Mouse (Mus musculus): ENCODE results near the gene Isx. TPM values are rescaled to one million over a fixed set of nuclear protein-coding genes. Genes with fewer than 3 reads are reported as not detected.

The Isx gene
- polyA plus RNA-seq, 1 experiment from 2014 or later: not detected

DNA sequence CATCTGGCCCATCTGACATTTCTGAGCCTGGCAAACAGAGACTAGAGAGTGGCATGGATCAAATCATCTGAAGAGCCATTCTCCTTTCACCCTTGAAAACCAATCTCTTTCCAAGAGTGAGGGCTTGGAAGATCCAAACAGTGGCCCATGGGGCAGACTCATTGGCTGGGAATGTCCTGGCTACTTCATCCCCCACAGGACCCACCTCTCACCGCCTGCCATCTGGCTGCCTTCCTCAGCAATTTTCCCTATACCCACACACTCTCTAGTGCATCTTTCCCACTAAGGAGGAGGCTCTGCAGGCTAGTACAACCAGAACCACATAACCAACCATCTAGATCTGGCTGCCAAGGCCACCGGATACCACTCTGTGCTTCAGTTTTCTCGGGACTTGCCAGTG lies 17.6 kb upstream of the Isx start:
- H3K27me3 ChIP-seq (ENCODE audit: insufficient read depth, low read length): no peaks in the 10 kb centered on the region
- no peak for ATAC-seq (ENCODE audit: low FRiP score, low TSS enrichment)
- H3K4me3 ChIP-seq (ENCODE audit: low read length): no peak overlapping the region
- H3K9me3 ChIP-seq (ENCODE audit: low read length): no peaks in the 10 kb centered on the region
- no peak overlapping the region for H3K27ac ChIP-seq (ENCODE audit: low read length)
- no peak overlapping the region for H3K4me2 ChIP-seq (replicated peaks; ENCODE audit: low read depth, low read length)
- no peaks in the 10 kb centered on the region for H3K4me1 ChIP-seq (ENCODE audit: insufficient read depth, low read length)
- H3K36me3 ChIP-seq (ENCODE audit: insufficient read depth, low read length): no peaks in the 10 kb centered on the region
- H3K9ac ChIP-seq (replicated peaks; ENCODE audit: low read length): no peak overlapping the region
- WGBS: 89% methylated on average over 3 of the region's 3 CpGs

- Histone ChIP-seq H3K4me1 (ENCODE audit: insufficient read depth, low read length) (no peaks in the 10 kb centered on the region), H3K27me3 (ENCODE audit: insufficient read depth, low read length) (no peaks in the 10 kb centered on the region), H3K36me3 (ENCODE audit: insufficient read depth, low read length) (no peaks in the 10 kb centered on the region), H3K27ac (ENCODE audit: low read length) (no peak overlapping the region), H3K9me3 (ENCODE audit: low read length) (no peaks in the 10 kb centered on the region), H3K9ac (replicated peaks; ENCODE audit: low read length) (no peak overlapping the region), H3K4me3 (ENCODE audit: low read length) (no peak overlapping the region), H3K4me2 (replicated peaks; ENCODE audit: low read depth, low read length) (no peak overlapping the region)
- 85% methylated on average over 4 of the region's 4 CpGs for whole genome bisulfite sequencing
- no peak for ATAC-seq (ENCODE audit: low FRiP score, low TSS enrichment)
Observed at GRCm38 (mm10) chr8:74859241-74859640, 13.7 kb upstream of the Isx start.

DNA sequence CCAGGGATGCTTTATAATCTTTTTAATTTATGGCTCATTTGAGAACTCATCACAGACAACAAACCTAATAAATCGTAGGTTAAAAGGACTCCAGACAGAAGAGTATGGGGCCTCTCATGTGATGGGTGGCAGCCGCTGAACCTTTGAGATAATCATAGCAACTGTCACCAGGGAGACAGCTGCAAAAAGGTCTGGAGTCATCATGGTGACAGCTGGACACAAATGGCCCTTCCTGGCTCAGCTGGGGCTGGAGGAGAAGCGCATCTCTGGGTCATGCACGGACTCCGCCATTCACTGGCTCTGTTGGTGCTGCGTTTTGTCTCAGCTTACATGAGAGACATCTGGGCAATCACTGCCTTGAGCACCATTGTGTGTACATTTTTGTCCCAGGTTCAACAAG lies 12.5 kb upstream of the Isx start:
- H3K9me3 ChIP-seq (ENCODE audit: low read length): no peaks in the 10 kb centered on the region
- H3K36me3 ChIP-seq (ENCODE audit: insufficient read depth, low read length): no peaks in the 10 kb centered on the region
- no peaks in the 10 kb centered on the region for H3K4me1 ChIP-seq (ENCODE audit: insufficient read depth, low read length)
- H3K4me2 ChIP-seq (replicated peaks; ENCODE audit: low read depth, low read length): no peak overlapping the region
- H3K27me3 ChIP-seq (ENCODE audit: insufficient read depth, low read length): no peaks in the 10 kb centered on the region
- no peak overlapping the region for H3K27ac ChIP-seq (ENCODE audit: low read length)
- H3K9ac ChIP-seq (replicated peaks; ENCODE audit: low read length): no peak overlapping the region
- no peak overlapping the region for H3K4me3 ChIP-seq (ENCODE audit: low read length)
- WGBS: 73% methylated on average over 6 of the region's 6 CpGs
- no peak for ATAC-seq (ENCODE audit: low FRiP score, low TSS enrichment)

DNA sequence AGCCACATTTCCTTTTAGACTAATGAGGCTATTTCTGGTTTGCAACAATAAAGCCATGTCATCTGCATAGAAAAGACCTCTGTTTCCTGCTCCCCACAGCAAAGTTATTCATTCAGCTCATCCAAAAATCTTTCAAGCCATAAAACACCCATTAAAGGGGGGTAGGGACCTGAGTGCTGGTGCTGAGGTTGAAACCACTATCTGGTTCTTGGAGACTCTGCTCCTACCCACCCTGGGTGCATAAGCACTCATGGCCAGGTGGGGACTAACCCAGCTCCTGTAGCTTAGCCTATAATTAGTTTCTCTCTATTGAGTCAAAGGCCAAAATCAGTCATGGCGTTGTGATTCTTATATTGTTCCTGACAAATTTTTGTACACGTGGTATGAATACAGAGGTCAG lies 10.4 kb upstream of the Isx start:
- H3K4me3 ChIP-seq (ENCODE audit: low read length): no peak overlapping the region

GRCm38 (mm10) chr8:74870346-74870949 lies 2.5 kb upstream of the Isx start:
- no peak overlapping the region for H3K4me2 ChIP-seq (replicated peaks; ENCODE audit: low read depth, low read length)
- H3K27me3 ChIP-seq (ENCODE audit: insufficient read depth, low read length): no peaks in the 10 kb centered on the region
- no peak overlapping the region for H3K9ac ChIP-seq (replicated peaks; ENCODE audit: low read length)
- H3K4me1 ChIP-seq (ENCODE audit: insufficient read depth, low read length): no peaks in the 10 kb centered on the region
- no peak for ATAC-seq (ENCODE audit: low FRiP score, low TSS enrichment)
- H3K9me3 ChIP-seq (ENCODE audit: low read length): no peaks in the 10 kb centered on the region
- H3K4me3 ChIP-seq (ENCODE audit: low read length): no peak overlapping the region
- no peaks in the 10 kb centered on the region for H3K36me3 ChIP-seq (ENCODE audit: insufficient read depth, low read length)
- H3K27ac ChIP-seq (ENCODE audit: low read length): no peak overlapping the region
- WGBS: 75% methylated on average over 4 of the region's 4 CpGs

More for the DNA sequence above, 10.4 kb upstream of the Isx start:
- H3K9me3 ChIP-seq (ENCODE audit: low read length): no peaks in the 10 kb centered on the region
- H3K9ac ChIP-seq (replicated peaks; ENCODE audit: low read length): no peak overlapping the region
- no peaks in the 10 kb centered on the region for H3K4me1 ChIP-seq (ENCODE audit: insufficient read depth, low read length)
- no peaks in the 10 kb centered on the region for H3K36me3 ChIP-seq (ENCODE audit: insufficient read depth, low read length)
- no peaks in the 10 kb centered on the region for H3K27me3 ChIP-seq (ENCODE audit: insufficient read depth, low read length)
- H3K4me2 ChIP-seq (replicated peaks; ENCODE audit: low read depth, low read length): no peak overlapping the region
- 73% methylated on average over 2 of the region's 2 CpGs for WGBS
- ATAC-seq (ENCODE audit: low FRiP score, low TSS enrichment): no peak
- H3K27ac ChIP-seq (ENCODE audit: low read length): no peak overlapping the region

- no peak for ATAC-seq (ENCODE audit: low FRiP score, low TSS enrichment)
- no peaks in the 10 kb centered on the region for H3K9me3 ChIP-seq (ENCODE audit: low read length)
- no peak overlapping the region for H3K4me2 ChIP-seq (replicated peaks; ENCODE audit: low read depth, low read length)
- H3K27ac ChIP-seq (ENCODE audit: low read length): no peak overlapping the region
- no peaks in the 10 kb centered on the region for H3K27me3 ChIP-seq (ENCODE audit: insufficient read depth, low read length)
- H3K4me3 ChIP-seq (ENCODE audit: low read length): no peak overlapping the region
- 15% methylated on average over 4 of the region's 4 CpGs for WGBS
- H3K4me1 ChIP-seq (ENCODE audit: insufficient read depth, low read length): no peaks in the 10 kb centered on the region
- H3K36me3 ChIP-seq (ENCODE audit: insufficient read depth, low read length): no peaks in the 10 kb centered on the region
- H3K9ac ChIP-seq (replicated peaks; ENCODE audit: low read length): no peak overlapping the region
Observed at GRCm38 (mm10) chr8:74871686-74872085, 1.3 kb upstream of the Isx start.

DNA sequence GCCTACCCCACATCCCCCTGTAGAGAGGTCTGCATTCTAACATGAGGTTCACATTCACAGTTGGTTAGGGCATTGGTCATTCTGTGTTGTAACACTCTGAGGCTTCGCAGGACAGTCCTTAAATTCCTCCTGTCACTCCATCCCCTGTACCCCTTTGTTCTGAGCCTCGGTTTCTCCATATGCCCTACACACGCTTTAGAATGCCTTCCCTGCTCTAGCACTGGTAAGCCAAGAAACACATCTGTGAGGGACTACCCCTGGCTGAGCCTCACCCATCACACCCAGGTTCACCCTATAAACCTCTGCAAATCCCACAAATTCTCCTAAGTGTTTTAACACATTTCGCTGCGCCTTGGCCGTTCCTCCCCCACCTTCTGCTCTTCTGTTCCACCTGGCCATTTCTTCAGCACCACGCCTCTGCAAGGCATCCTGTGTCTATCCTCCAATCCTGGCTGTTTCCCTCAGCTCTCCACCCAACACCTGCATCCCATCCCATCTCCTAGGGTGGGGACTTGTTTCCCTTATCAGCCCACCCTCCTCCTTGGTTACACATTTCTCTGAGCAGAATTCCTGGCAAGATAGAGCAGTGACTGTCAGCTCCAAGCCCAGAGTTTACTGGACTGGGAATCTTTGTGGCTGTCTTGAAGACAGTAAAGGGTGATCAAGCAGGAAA lies 686 bp upstream of the Isx start:
- Histone ChIP-seq H3K4me3 (ENCODE audit: low read length) (no peak overlapping the region), H3K9me3 (ENCODE audit: low read length) (no peaks in the 10 kb centered on the region), H3K36me3 (ENCODE audit: insufficient read depth, low read length) (no peaks in the 10 kb centered on the region), H3K4me1 (ENCODE audit: insufficient read depth, low read length) (no peaks in the 10 kb centered on the region), H3K27ac (ENCODE audit: low read length) (no peak overlapping the region), H3K27me3 (ENCODE audit: insufficient read depth, low read length) (no peaks in the 10 kb centered on the region), H3K9ac (replicated peaks; ENCODE audit: low read length) (no peak overlapping the region), H3K4me2 (replicated peaks; ENCODE audit: low read depth, low read length) (no peak overlapping the region)
- WGBS: 84% methylated on average over 7 of the region's 7 CpGs
- no peak for ATAC-seq (ENCODE audit: low FRiP score, low TSS enrichment)

DNA sequence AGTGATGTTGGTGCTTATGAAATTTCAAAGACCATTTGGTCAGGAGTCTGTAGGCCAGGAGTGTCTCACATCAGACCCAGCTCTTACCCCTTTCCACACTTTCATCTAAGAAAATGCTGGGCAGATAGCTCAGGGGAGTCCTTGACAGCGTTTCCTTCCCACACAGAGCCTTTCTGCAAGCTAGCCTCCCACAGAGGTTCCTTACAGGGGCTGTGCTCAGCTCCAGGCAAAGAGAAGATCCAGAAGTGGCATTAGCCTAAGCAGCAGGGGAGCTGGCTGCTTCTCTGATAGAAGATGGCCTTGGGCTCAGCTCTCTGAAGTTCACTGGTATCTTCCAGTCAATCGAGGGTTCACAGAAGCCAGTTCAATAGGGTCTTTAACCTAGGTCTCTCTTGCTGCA lies 1.6 kb downstream of the Isx start:
- H3K4me2 ChIP-seq (replicated peaks; ENCODE audit: low read depth, low read length): no peak overlapping the region
- no peak overlapping the region for H3K9ac ChIP-seq (replicated peaks; ENCODE audit: low read length)
- ATAC-seq (ENCODE audit: low FRiP score, low TSS enrichment): no peak
- WGBS: 45% methylated on average over 2 of the region's 2 CpGs
- no peaks in the 10 kb centered on the region for H3K36me3 ChIP-seq (ENCODE audit: insufficient read depth, low read length)
- H3K27me3 ChIP-seq (ENCODE audit: insufficient read depth, low read length): no peaks in the 10 kb centered on the region
- no peaks in the 10 kb centered on the region for H3K4me1 ChIP-seq (ENCODE audit: insufficient read depth, low read length)
- H3K4me3 ChIP-seq (ENCODE audit: low read length): no peak overlapping the region
- no peaks in the 10 kb centered on the region for H3K9me3 ChIP-seq (ENCODE audit: low read length)
- no peak overlapping the region for H3K27ac ChIP-seq (ENCODE audit: low read length)

DNA sequence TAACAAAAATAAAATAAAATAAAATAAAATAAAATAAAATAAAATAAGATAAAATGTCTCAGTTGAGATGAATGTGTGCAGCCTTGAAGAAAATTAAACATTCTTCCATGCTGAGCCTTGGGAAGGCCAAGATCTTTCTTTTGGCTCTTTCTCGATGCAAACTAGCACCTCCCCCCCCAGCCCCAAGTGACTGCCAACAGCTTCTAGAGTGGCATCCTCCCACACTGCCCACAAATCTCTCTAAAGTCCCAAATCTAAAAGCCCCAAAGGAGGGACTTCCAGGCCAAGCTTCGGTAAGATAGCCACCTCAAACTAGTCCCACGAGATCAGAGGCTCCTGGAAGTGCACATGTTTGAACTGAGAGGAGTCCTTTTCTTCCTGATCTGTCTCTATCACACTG lies 5.7 kb downstream of the Isx start:
- no peaks in the 10 kb centered on the region for H3K27me3 ChIP-seq (ENCODE audit: insufficient read depth, low read length)
- WGBS: 69% methylated on average over 3 of the region's 3 CpGs
- no peak overlapping the region for H3K4me3 ChIP-seq (ENCODE audit: low read length)
- no peaks in the 10 kb centered on the region for H3K9me3 ChIP-seq (ENCODE audit: low read length)
- H3K36me3 ChIP-seq (ENCODE audit: insufficient read depth, low read length): no peaks in the 10 kb centered on the region
- no peak for ATAC-seq (ENCODE audit: low FRiP score, low TSS enrichment)
- no peak overlapping the region for H3K4me2 ChIP-seq (replicated peaks; ENCODE audit: low read depth, low read length)
- H3K9ac ChIP-seq (replicated peaks; ENCODE audit: low read length): no peak overlapping the region
- no peaks in the 10 kb centered on the region for H3K4me1 ChIP-seq (ENCODE audit: insufficient read depth, low read length)
- no peak overlapping the region for H3K27ac ChIP-seq (ENCODE audit: low read length)

DNA sequence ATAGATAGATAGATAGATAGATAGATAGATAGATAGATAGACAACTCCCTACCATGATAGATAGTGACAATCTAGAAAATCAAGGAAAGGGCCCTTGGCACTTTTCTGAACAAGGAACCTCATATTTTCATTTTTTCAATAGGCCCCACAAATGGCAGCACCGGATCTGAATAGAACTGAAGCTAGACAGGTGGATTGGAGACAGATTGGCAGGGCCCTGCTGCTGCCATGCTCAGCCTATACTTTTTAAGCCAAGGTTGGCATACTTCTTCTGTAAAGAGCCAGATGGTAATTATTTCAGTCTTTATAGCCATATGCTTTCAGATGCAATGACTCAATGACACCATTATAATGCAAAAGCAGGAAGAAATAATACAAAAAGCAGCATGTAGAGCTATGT lies 15.8 kb downstream of the Isx start:
- no peak for ATAC-seq (ENCODE audit: low FRiP score, low TSS enrichment)
- Histone ChIP-seq H3K27ac (ENCODE audit: low read length) (no peak overlapping the region), H3K4me3 (ENCODE audit: low read length) (no peak overlapping the region), H3K4me1 (ENCODE audit: insufficient read depth, low read length) (no peaks in the 10 kb centered on the region), H3K27me3 (ENCODE audit: insufficient read depth, low read length) (no peaks in the 10 kb centered on the region), H3K4me2 (replicated peaks; ENCODE audit: low read depth, low read length) (no peak overlapping the region), H3K36me3 (ENCODE audit: insufficient read depth, low read length) (no peaks in the 10 kb centered on the region), H3K9ac (replicated peaks; ENCODE audit: low read length) (no peak overlapping the region), H3K9me3 (ENCODE audit: low read length) (no peaks in the 10 kb centered on the region)
- 97% methylated on average over 1 of the region's 1 CpGs for WGBS

Data from kidney, embryonic 16.5 days (tissue).